Mouse (Mus musculus) kidney, adult 9 months (tissue): Measurements from ENCODE around the gene Cbx7.

Source experiments
- DNase-seq: peaks from one replicate; pipeline ENCODE4 v3.0.0; 2022

The Cbx7 gene

DNA sequence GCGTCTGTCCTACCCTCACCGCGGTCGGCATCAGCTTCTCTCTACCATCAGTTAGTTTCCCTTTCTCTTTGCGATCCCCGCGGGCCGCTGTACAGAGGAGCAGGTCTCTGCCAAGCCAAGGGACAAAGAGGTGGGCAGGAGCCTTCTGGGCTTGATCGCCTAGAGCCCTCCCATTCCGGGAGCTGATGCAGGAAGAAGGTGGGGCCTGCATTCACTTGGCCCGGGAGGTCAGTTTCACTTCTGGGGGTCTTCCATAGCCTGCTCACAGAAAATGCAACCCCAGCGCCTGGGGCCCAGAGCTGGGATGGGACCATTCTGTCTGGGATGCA lies 78.7 kb downstream of the Cbx7 start:
- peak; percentile 69 for DNase-seq

DNA sequence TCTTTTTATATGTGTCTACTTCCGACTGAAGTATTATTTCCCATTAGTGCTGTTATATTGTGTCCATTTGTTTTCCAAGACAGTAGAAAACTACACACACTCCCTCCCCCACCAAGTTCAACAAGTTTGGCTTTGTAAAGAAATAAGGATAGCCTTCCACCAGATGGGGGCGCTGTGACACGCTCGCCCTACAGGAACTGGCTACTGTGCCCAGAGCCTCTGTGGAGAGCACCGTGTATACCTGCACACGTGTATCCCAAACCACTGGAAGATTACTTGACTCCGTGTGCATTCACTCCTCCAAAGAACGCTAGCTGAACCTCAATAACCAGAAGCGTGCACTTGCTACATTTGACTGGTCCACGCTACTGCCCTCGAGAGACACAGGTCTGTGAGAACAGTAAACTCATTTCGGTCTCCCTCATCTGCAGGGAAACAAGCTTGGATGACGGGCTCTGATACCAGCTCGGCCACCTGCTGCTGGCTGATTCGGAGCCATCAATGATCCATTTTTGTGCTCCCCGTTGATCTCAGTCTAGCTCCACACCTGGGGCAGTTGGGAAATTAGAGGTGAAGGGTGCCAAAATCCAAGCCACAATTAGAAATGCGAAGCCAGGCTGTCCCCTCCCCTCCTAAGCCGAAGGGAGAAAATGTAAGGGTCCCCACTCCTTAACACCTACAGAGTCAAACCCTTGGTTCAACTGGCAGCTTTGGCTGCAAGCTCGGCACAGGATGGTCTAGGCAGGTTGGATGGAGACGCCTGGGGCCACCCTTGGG lies 79.3 kb downstream of the Cbx7 start, which contains the start of gene Apobec3:
Apobec3 (plus strand) TSS at position 224 of the 777 bp plus-strand sequence.
- peak; percentile 62 for DNase-seq

DNA sequence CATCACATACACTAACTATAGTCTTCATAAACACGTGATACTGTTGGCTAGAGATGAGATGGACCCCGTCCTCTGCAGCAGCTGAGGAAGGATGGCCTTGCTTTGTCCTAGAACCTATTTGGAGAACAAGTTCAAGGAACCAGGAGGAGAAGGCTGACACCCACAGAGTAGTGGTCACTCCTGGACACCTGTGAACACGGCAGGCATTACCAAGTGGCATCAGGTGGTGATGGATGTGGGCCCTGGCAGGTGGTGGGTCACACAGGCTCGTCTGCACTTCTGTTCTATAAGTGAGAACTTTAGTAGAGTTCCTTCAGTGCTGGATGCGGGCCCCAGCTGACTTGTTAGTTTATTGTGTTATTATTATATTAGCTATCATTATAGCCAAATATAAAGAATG lies 86.1 kb downstream of the Cbx7 start:
- no peak for DNase-seq

DNA sequence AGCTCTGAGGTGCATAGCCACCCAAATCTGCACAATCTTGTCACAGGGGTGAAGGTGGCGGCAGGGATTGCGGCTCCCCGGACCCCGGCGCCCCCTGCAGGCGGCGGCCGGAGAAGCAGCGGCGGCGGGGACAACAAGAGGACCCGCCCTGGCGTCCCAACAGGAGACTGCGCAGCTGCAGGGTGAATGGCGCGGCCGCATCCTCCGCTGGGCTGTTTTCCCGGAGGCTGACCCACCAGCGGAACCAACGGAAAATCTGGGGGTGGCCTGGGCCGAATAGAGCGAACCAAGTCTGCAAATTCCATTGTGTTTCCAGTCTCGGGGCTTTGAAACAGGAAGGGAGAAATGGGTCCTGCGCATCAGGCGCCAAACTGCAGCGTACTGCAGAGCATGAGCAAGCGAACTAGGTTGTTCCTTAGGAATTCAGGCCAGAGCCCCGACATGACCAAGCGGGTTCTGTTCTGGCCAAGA lies 87.5 kb downstream of the Cbx7 start:
- DNase-seq: peak; percentile 93

- DNase-seq: no peak
Observed at GRCm38 (mm10) chr15:79882623-79883267, 88.2 kb downstream of the Cbx7 start.

DNA sequence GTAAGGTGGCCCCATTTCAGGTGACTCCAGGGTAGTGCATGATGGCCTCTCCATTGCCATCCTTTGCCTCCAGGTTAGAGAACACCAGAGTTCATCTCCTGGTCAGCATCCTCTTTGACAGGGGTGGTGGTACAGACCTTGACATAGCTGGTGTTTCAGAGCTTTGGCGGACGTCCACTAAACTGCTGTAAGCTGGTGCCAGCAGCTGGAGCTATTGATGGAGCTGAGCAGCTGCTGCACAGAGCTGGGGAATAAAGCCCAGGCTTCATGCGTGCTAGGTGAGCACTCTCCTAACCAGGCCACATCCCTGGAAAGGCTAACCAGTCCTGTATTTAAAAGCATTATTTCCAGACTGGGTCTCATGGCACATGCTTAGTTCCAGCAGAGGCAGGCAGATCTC lies 90.4 kb downstream of the Cbx7 start:
- no peak for DNase-seq

GRCm38 (mm10) chr15:79879319-79879718 lies 91.6 kb downstream of the Cbx7 start:
- DNase-seq: peak; percentile 85

GRCm38 (mm10) chr15:79878725-79879136 lies 92.2 kb downstream of the Cbx7 start:
- no peak for DNase-seq

- no peak for DNase-seq
Observed at GRCm38 (mm10) chr15:79875261-79875995, 95.5 kb downstream of the Cbx7 start.

- DNase-seq: no peak
Observed at GRCm38 (mm10) chr15:79873995-79874394, 96.9 kb downstream of the Cbx7 start.

- DNase-seq: no peak
Observed at GRCm38 (mm10) chr15:79873545-79873944, 97.4 kb downstream of the Cbx7 start.

- DNase-seq: no peak
Observed at GRCm38 (mm10) chr15:79867260-79868002, 103.5 kb downstream of the Cbx7 start.
